Mouse (Mus musculus) ES-E14 (cell line): ENCODE measurements around the gene BC061237. TPM values are rescaled to one million over a fixed set of nuclear protein-coding genes. Genes with fewer than 3 reads are reported as not detected.
"Not testable (repeated sequence)": the region's sequence is repeated elsewhere in the genome, so short reads cannot be mapped to it uniquely, and the experiment has no call there.

Source experiments
- DNase-seq: peaks from one replicate; pipeline ENCODE4 v3.0.0-alpha.2; 2013; ENCODE audit warnings: low read depth, low spot score
- H3K27ac ChIP-seq: 2 replicates; pipeline ENCODE4 v1.5.1; 2012; ENCODE audit warnings: low read depth, mild to moderate bottlenecking, low read length, moderate library complexity, mixed read lengths; ENCODE audit not compliant: poor library complexity, insufficient read depth, severe bottlenecking
- H3K36me3 ChIP-seq: 2 replicates; pipeline ENCODE4 v1.6.1; 2012; ENCODE audit warnings: mild to moderate bottlenecking, low read length, moderate library complexity, mixed read lengths; ENCODE audit not compliant: control insufficient read depth, poor library complexity, insufficient read depth, severe bottlenecking
- H3K4me1 ChIP-seq, 2 experiments: fragments of 150-350 bp in 1 of 2; sonication (generic) in 1 of 2; 2 replicates each; pipeline ENCODE4 v1.6.1; 2012; ENCODE audit warnings: low read length in 2 of 2, mild to moderate bottlenecking in 1 of 2, mixed read lengths in 1 of 2; ENCODE audit not compliant: control insufficient read depth in 2 of 2, insufficient read depth in 2 of 2, poor library complexity in 1 of 2
- H3K4me3 ChIP-seq, 2 experiments: fragments of 150-350 bp in 1 of 2; sonication (generic) in 1 of 2; 2 replicates each; pipeline ENCODE4 v1.5.1; 2012; ENCODE audit warnings: low read length in 2 of 2, low read depth in 1 of 2, mild to moderate bottlenecking in 1 of 2, mixed read lengths in 1 of 2; ENCODE audit not compliant: insufficient read depth in 1 of 2, poor library complexity in 1 of 2, severe bottlenecking in 1 of 2
- H3K9ac ChIP-seq: 2 replicates; pipeline ENCODE4 v1.6.1; 2012; ENCODE audit warnings: low read depth, mild to moderate bottlenecking, low read length, mixed read lengths; ENCODE audit not compliant: poor library complexity, insufficient read depth, severe bottlenecking
- H3K9me3 ChIP-seq: fragments of 150-350 bp; sonication (generic); 2 replicates; pipeline ENCODE4 v1.6.1; 2012; ENCODE audit warnings: low read depth, mild to moderate bottlenecking, low read length; ENCODE audit not compliant: control insufficient read depth, insufficient read depth
- in situ Hi-C, 2 experiments: fragments of 600-800 bp; cut with MboI; formaldehyde crosslinking; loops; one replicate each; pipeline ENCODE4 v1.15.1; 2025; ENCODE audit warnings: low sequenced_read_pairs in 2 of 2, inconsistent platforms in 1 of 2; ENCODE audit not compliant: unreplicated experiment in 2 of 2
- total RNA-seq: library from RNA; depleted of rRNA; stranded (reverse); fragments of 300-350 nt; gene quantifications from 2 replicates; pipeline ENCODE4 v1.2.3, GENCODE M21; 2012; rRNA removed

Gene BC061237
- not detected in 2 replicates for total RNA-seq

GRCm38 (mm10) chr14:44492163-44492562 lies at the start of gene BC061237:
Gene BC061237, plus strand, starts transcription at chr14:44492463.
- H3K9me3 ChIP-seq, DNase-seq, H3K4me1 ChIP-seq, H3K27ac ChIP-seq, H3K9ac ChIP-seq, H3K4me3 ChIP-seq, H3K36me3 ChIP-seq, in situ Hi-C loops: not testable (repeated sequence)

- H3K9ac ChIP-seq, H3K4me1 ChIP-seq, in situ Hi-C loops, H3K4me3 ChIP-seq, H3K9me3 ChIP-seq, DNase-seq, H3K36me3 ChIP-seq, H3K27ac ChIP-seq: not testable (repeated sequence)
These were observed 25.7 kb downstream of the BC061237 start, which contains the start of gene Gm17093 for GRCm38 (mm10) chr14:44517976-44518375. Gene Gm17093, plus strand, starts transcription at chr14:44518276.

GRCm38 (mm10) chr14:44547961-44548360 lies 55.7 kb downstream of the BC061237 start:
- H3K4me1 ChIP-seq, DNase-seq, H3K36me3 ChIP-seq, H3K9ac ChIP-seq, H3K4me3 ChIP-seq, in situ Hi-C loops, H3K27ac ChIP-seq, H3K9me3 ChIP-seq: not testable (repeated sequence)

Other genes starting within 250 kb of the BC061237 start
- gene Gm8220, start 206.9 kb upstream of the BC061237 start, total RNA-seq = not detected in 2 replicates
- 0.09 TPM in 1 of 2 replicates, not detected in the other for gene Gm5930, start 153.9 kb upstream of the BC061237 start, total RNA-seq
- gene Gm8229, start 127.1 kb upstream of the BC061237 start, total RNA-seq = not detected in 2 replicates
- gene Gm3371, start 81.8 kb upstream of the BC061237 start, total RNA-seq = not detected in 2 replicates
- not detected in 2 replicates for gene Gm8232, start 58.8 kb upstream of the BC061237 start, total RNA-seq
- not detected in 2 replicates for gene Gm17093, start 25.8 kb downstream of the BC061237 start, total RNA-seq
- not detected in 2 replicates for gene Gm8247, start 90.7 kb downstream of the BC061237 start, total RNA-seq
- gene Gm5624, start 135.5 kb downstream of the BC061237 start, total RNA-seq = not detected in 2 replicates
- not detected in 2 replicates for gene Gm8257, start 214.0 kb downstream of the BC061237 start, total RNA-seq